Mouse (Mus musculus) heart, postnatal 0 days (tissue): ENCODE results near the gene Dock4. TPM values are rescaled to one million over a fixed set of nuclear protein-coding genes. Genes with fewer than 3 reads are reported as not detected.

Experiments used
- ATAC-seq: fragments of 200-750 bp; cut with Nextera tagmentation; 2 replicates; pipeline ENCODE4 v1.8.0; 2017; ENCODE audit warnings: low read depth, moderate number of reproducible peaks, moderate library complexity; ENCODE audit not compliant: insufficient read depth
- DNase-seq: peaks from one replicate; pipeline ENCODE4 v3.0.0-alpha.2; 2016; ENCODE audit warnings: low spot score
- H3K27ac ChIP-seq: fragments of 300-500 bp; sonication (generic); 2 replicates; pipeline ENCODE4 v1.5.1; 2014; ENCODE audit warnings: low read depth, mild to moderate bottlenecking
- H3K27me3 ChIP-seq: fragments of 300-500 bp; sonication (generic); 2 replicates; pipeline ENCODE4 v1.6.1; 2014; ENCODE audit warnings: low read length, mixed read lengths; ENCODE audit not compliant: control insufficient read depth, insufficient read depth
- H3K36me3 ChIP-seq: fragments of 300-500 bp; sonication (generic); replicated peaks from 2 replicates; pipeline ENCODE4 v1.6.1; 2014; ENCODE audit warnings: low read length, mixed read lengths; ENCODE audit not compliant: control insufficient read depth, insufficient read depth
- H3K4me1 ChIP-seq: fragments of 300-500 bp; sonication (generic); 2 replicates; pipeline ENCODE4 v1.6.1; 2014; ENCODE audit warnings: antibody characterized with exemption; ENCODE audit not compliant: control insufficient read depth, insufficient read depth
- H3K4me2 ChIP-seq: fragments of 300-500 bp; sonication (generic); 2 replicates; pipeline ENCODE4 v1.6.1; 2014; ENCODE audit warnings: low read depth, mild to moderate bottlenecking, low read length, moderate library complexity
- H3K4me3 ChIP-seq: fragments of 300-500 bp; sonication (generic); 2 replicates; pipeline ENCODE4 v1.5.1; 2014; ENCODE audit warnings: low read depth, low read length
- H3K9ac ChIP-seq: fragments of 300-500 bp; sonication (generic); replicated peaks from 2 replicates; pipeline ENCODE4 v1.6.1; 2014; ENCODE audit warnings: low read depth, low read length, mixed read lengths
- H3K9me3 ChIP-seq: fragments of 300-500 bp; sonication (generic); replicated peaks from 2 replicates; pipeline ENCODE4 v1.6.1; 2016; ENCODE audit warnings: low read length; ENCODE audit not compliant: control insufficient read depth
- CTCF ChIP-seq: IDR thresholded peaks from 2 replicates; pipeline ENCODE4 v1.5.1; 2016; ENCODE audit warnings: antibody characterized with exemption, control low read depth, low read depth
- EP300 ChIP-seq: IDR thresholded peaks from 2 replicates; pipeline ENCODE4 v1.6.1; 2016; ENCODE audit warnings: antibody characterized with exemption, low read depth
- WGBS: fragments of 180-500 bp; shearing (Covaris S2); extraction: QIAGEN DNeasy Blood & Tissue Kit; methylation state at CpG from one replicate; pipeline ENCODE4 v1.1.7; 2014; 5-methylcytosine and 5-hydroxymethylcytosine counted together
- polyA plus RNA-seq: library from polyadenylated mRNA; unstranded; fragments of >200 nt; fragmentation: Nextera tagmentation; extraction: Ambion mirVana; gene quantifications from 2 replicates; pipeline ENCODE4 v1.2.1, GENCODE M21; 2015
- total RNA-seq: library from RNA; depleted of rRNA; stranded (reverse); fragments of >200 nt; gene quantifications from 2 replicates; pipeline ENCODE4 v1.2.3, GENCODE M21; 2014; ENCODE audit warnings: low replicate concordance

Dock4 gene
- total and polyA plus RNA-seq, 2 experiments from 2014 or later, result 4.2 to 9.2 TPM

GRCm38 (mm10) chr12:40659689-40660088 is 213.9 kb downstream of the Dock4 start:
- no peak overlapping the region for H3K4me3 ChIP-seq
- peak; percentile 26 for DNase-seq
- no peak for TF ChIP-seq CTCF
- TF ChIP-seq EP300, result no peak
- no peak overlapping the region for H3K9ac ChIP-seq
- H3K4me1 ChIP-seq, result no peaks in the 10 kb centered on the region
- H3K9me3 ChIP-seq, result no peaks in the 10 kb centered on the region
- 43% methylated on average over 6 of the region's 6 CpGs for WGBS
- H3K4me2 ChIP-seq, result no peak overlapping the region
- no peak for ATAC-seq
- no peak overlapping the region for H3K27ac ChIP-seq
- H3K27me3 ChIP-seq, result no peaks in the 10 kb centered on the region
- H3K36me3 ChIP-seq, result no peaks in the 10 kb centered on the region

DNA sequence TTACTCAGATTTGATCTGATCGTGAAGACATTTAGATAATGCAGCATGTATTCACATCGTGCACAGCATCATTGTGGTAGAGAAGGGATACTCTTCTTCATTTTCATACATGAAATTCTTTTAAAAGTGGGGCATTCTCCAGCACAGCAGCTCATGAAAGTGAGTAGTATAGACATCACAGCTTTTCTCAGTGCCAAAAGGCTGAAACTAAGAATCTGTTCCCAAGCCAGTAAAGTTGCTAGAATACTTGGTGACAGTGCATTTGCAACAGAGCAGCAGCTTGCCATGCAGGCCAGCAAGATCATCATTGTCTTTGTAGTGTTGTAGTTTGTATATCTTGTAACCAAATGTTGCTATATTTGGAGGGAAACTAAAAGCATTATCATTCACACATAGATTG is 223.7 kb downstream of the Dock4 start:
- 86% methylated on average over 2 of the region's 2 CpGs for WGBS
- DNase-seq (no peak), ATAC-seq (no peak)
- no peaks in the 10 kb centered on the region for H3K27me3 ChIP-seq
- no peak overlapping the region for H3K4me2 ChIP-seq
- H3K4me1 ChIP-seq, result peaks cover 6% of the 10 kb centered on the region
- TF ChIP-seq CTCF, result no peak
- TF ChIP-seq EP300, result no peak
- H3K9ac ChIP-seq, result no peak overlapping the region
- no peaks in the 10 kb centered on the region for H3K36me3 ChIP-seq
- H3K27ac ChIP-seq, result no peak overlapping the region
- no peaks in the 10 kb centered on the region for H3K9me3 ChIP-seq
- no peak overlapping the region for H3K4me3 ChIP-seq

DNA sequence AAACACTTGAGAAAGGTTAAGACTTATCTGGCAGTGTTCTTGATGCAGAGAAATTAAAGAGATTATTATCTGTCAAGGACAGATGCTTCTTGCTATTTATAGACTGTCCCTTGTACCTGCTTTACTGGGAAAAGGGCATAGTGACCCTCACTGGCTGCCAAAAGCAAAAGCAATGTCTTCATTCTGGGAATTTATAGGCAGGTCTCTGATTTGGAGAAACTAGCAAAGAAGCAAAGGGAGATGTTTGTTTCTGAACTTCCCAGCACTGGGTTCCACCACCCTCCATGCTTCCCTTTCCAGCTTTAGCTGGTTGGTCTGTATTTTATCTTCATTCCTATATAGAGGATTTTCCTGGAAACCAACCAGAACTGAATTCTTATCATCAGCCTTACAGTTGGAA is 225.0 kb downstream of the Dock4 start:
- no peak overlapping the region for H3K4me3 ChIP-seq
- ATAC-seq (no peak), DNase-seq (no peak)
- no peak for TF ChIP-seq EP300
- peaks cover 6% of the 10 kb centered on the region for H3K4me1 ChIP-seq
- no peaks in the 10 kb centered on the region for H3K9me3 ChIP-seq
- H3K4me2 ChIP-seq, result no peak overlapping the region
- H3K9ac ChIP-seq, result no peak overlapping the region
- no peaks in the 10 kb centered on the region for H3K27me3 ChIP-seq
- H3K36me3 ChIP-seq, result no peaks in the 10 kb centered on the region
- no peak overlapping the region for H3K27ac ChIP-seq

GRCm38 (mm10) chr12:40679713-40680112 is 234.0 kb downstream of the Dock4 start:
- Histone ChIP-seq H3K4me1 (0 out of 2 replicates have a peak, but pooled peaks cover 6% of the 10 kb centered on the region), H3K27ac (no peak overlapping the region), H3K9ac (no peak overlapping the region), H3K4me3 (no peak overlapping the region), H3K36me3 (no peaks in the 10 kb centered on the region), H3K4me2 (no peak overlapping the region), H3K27me3 (no peaks in the 10 kb centered on the region), H3K9me3 (no peaks in the 10 kb centered on the region)
- DNase-seq, result no peak
- WGBS, result 35% methylated on average over 4 of the region's 4 CpGs
- no peak for ATAC-seq
- TF ChIP-seq CTCF (peak; percentile 29), EP300 (no peak)

DNA sequence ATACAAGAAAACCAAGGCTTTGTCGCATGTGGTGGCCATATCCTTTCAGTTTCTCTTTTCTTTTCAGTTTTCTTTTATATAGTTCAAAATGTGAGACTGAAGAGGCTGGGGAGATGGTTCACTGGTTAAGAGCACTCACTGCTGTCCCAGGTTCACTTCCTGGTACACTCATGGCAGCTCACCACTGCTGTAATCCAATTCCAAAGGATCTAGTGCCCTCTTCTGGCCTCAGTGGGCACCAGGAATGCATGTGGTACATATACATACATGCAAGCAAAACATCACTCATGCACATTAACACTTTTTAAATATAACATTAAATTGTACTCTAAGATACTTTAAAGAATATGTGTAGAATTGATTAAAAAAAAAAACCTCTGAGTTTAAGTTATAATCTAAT is 234.8 kb downstream of the Dock4 start:
- Histone ChIP-seq H3K4me3 (no peak overlapping the region), H3K27me3 (no peaks in the 10 kb centered on the region), H3K4me1 (0 out of 2 replicates have a peak, but pooled peaks cover 6% of the 10 kb centered on the region), H3K27ac (no peak overlapping the region), H3K9ac (no peak overlapping the region), H3K4me2 (no peak overlapping the region), H3K36me3 (no peaks in the 10 kb centered on the region), H3K9me3 (no peaks in the 10 kb centered on the region)
- WGBS, result 94% methylated on average over 1 of the region's 1 CpGs
- ATAC-seq (no peak), DNase-seq (no peak)
- TF ChIP-seq CTCF, result peak; percentile 63
- TF ChIP-seq EP300, result no peak

DNA sequence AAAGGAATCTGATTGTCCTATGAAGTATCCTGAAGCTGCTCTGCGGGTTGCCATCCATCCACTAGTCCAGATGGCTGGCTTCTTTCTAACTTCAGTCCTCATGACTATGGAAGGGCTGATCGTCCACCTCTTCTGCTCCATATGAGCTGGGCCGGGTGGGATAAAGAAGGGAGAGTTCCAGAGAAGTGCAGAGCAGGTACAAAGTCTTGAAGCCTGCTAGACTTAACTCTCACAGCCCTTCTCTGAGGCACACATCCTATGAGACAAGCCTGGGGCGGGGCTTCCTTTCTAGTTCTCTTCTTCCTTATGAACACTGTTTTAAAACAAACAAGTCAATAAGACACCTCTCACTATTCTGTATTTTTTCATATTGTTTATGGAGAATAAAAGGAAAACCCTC is 245.7 kb downstream of the Dock4 start:
- ATAC-seq, result no peak
- Histone ChIP-seq H3K36me3 (no peaks in the 10 kb centered on the region), H3K27ac (no peak overlapping the region), H3K9me3 (no peaks in the 10 kb centered on the region), H3K4me2 (no peak overlapping the region), H3K27me3 (no peaks in the 10 kb centered on the region), H3K4me3 (no peak overlapping the region), H3K4me1 (no peaks in the 10 kb centered on the region), H3K9ac (no peak overlapping the region)
- TF ChIP-seq EP300 (no peak), CTCF (no peak)
- WGBS, result 81% methylated on average over 4 of the region's 4 CpGs
- DNase-seq, result no peak
